Mouse (Mus musculus) right cerebral cortex, postnatal 10 days (tissue): ENCODE measurements around the gene Mrm2.

Experiments
- DNase-seq, 2 experiments: peaks; one replicate each; pipeline ENCODE4 v3.0.0; 2021; ENCODE audit warnings: low spot score in 2 of 2

The Mrm2 gene

GRCm38 (mm10) chr5:140345244-140345643 lies 13.5 kb upstream of the Mrm2 start:
- no peak for DNase-seq

GRCm38 (mm10) chr5:140342880-140343279 lies 11.2 kb upstream of the Mrm2 start:
- no peak for DNase-seq

GRCm38 (mm10) chr5:140339836-140340235 lies 8.1 kb upstream of the Mrm2 start:
- no peak for DNase-seq

GRCm38 (mm10) chr5:140338779-140339178 lies 7.1 kb upstream of the Mrm2 start:
- no peak for DNase-seq

- DNase-seq, result peak in 1 of 2 experiments; percentile 42
Measured at GRCm38 (mm10) chr5:140336680-140337079, 5.0 kb upstream of the Mrm2 start.

- no peak for DNase-seq
Measured at GRCm38 (mm10) chr5:140333631-140334030, 1.9 kb upstream of the Mrm2 start.

- no peak for DNase-seq
Measured at GRCm38 (mm10) chr5:140332519-140332918, 821 bp upstream of the Mrm2 start.

GRCm38 (mm10) chr5:140324058-140324457 lies 7.6 kb downstream of the Mrm2 start:
- no peak for DNase-seq

- no peak for DNase-seq
Measured at GRCm38 (mm10) chr5:140321756-140322575, 9.7 kb downstream of the Mrm2 start.

- peak; percentile 95 to 96 for DNase-seq
Measured at GRCm38 (mm10) chr5:140321042-140321755, 10.5 kb downstream of the Mrm2 start, which contains the start of the genes Mad1l1 and Nudt1. TSS of gene Mad1l1 (minus strand) at chr5:140321552. TSS of gene Nudt1 (plus strand) at chr5:140321656.

- DNase-seq, result no peak
Measured at GRCm38 (mm10) chr5:140316716-140317115, 15.0 kb downstream of the Mrm2 start.

GRCm38 (mm10) chr5:140307602-140308001 lies 24.1 kb downstream of the Mrm2 start:
- no peak for DNase-seq

GRCm38 (mm10) chr5:140306016-140306415 lies 25.7 kb downstream of the Mrm2 start:
- peak; percentile 39 to 52 for DNase-seq

GRCm38 (mm10) chr5:140298291-140298690 lies 33.4 kb downstream of the Mrm2 start:
- DNase-seq, result no peak

GRCm38 (mm10) chr5:140292152-140292551 lies 39.5 kb downstream of the Mrm2 start:
- DNase-seq, result peak; percentile 72 to 76

GRCm38 (mm10) chr5:140289161-140289560 lies 42.5 kb downstream of the Mrm2 start:
- DNase-seq, result no peak

- peak; percentile 43 to 61 for DNase-seq
Measured at GRCm38 (mm10) chr5:140288287-140288686, 43.4 kb downstream of the Mrm2 start.

GRCm38 (mm10) chr5:140284761-140285160 lies 46.9 kb downstream of the Mrm2 start:
- no peak for DNase-seq

GRCm38 (mm10) chr5:140284011-140284410 lies 47.7 kb downstream of the Mrm2 start:
- no peak for DNase-seq

GRCm38 (mm10) chr5:140282900-140283299 lies 48.8 kb downstream of the Mrm2 start:
- no peak for DNase-seq

GRCm38 (mm10) chr5:140282376-140282775 lies 49.3 kb downstream of the Mrm2 start:
- no peak for DNase-seq

- no peak for DNase-seq
Measured at GRCm38 (mm10) chr5:140280205-140280604, 51.5 kb downstream of the Mrm2 start.
